Mouse (Mus musculus): ENCODE measurements at regions not wholly inside any gene's neighbourhood (a gene's known extent, or its start where the extent isn't known, plus 50 kb on each side); places are given as distances from the start of the nearest gene placed in this dataset.
A peak's percentile ranks its signal among the peaks of the same experiment; 100 is the strongest.

- no peak for DNase-seq (ENCODE audit: low spot score)
These were observed 211.8 kb upstream of the Eef2kmt start for GRCm38 (mm10) chr16:5467587-5467986.

- DNase-seq (ENCODE audit: low spot score) = no peak
These were observed 211.0 kb upstream of the Eef2kmt start for GRCm38 (mm10) chr16:5466760-5467159.

- no peak for DNase-seq (ENCODE audit: low spot score)
These were observed 199.7 kb upstream of the Eef2kmt start for GRCm38 (mm10) chr16:5455352-5455965.

GRCm38 (mm10) chr16:5454243-5454642, 198.5 kb upstream of the Eef2kmt start:
- no peak for DNase-seq (ENCODE audit: low spot score)

- DNase-seq (ENCODE audit: low spot score) = no peak
These were observed 197.2 kb upstream of the Eef2kmt start for GRCm38 (mm10) chr16:5452971-5453370.

GRCm38 (mm10) chr16:5445776-5446175, 190.0 kb upstream of the Eef2kmt start:
- no peak for DNase-seq (ENCODE audit: low spot score)

GRCm38 (mm10) chr16:5444785-5445184, 189.0 kb upstream of the Eef2kmt start:
- no peak for DNase-seq (ENCODE audit: low spot score)

GRCm38 (mm10) chr16:5439717-5440116, 183.9 kb upstream of the Eef2kmt start:
- DNase-seq (ENCODE audit: low spot score) = no peak

- DNase-seq (ENCODE audit: low spot score) = no peak
These were observed 182.6 kb upstream of the Eef2kmt start for GRCm38 (mm10) chr16:5438405-5438804.

GRCm38 (mm10) chr16:5431689-5432088, 175.9 kb upstream of the Eef2kmt start:
- no peak for DNase-seq (ENCODE audit: low spot score)

- DNase-seq (ENCODE audit: low spot score) = no peak
These were observed 175.3 kb upstream of the Eef2kmt start for GRCm38 (mm10) chr16:5431111-5431510.

- no peak for DNase-seq (ENCODE audit: low spot score)
These were observed 173.7 kb upstream of the Eef2kmt start for GRCm38 (mm10) chr16:5429466-5429865.

GRCm38 (mm10) chr16:5425908-5426307, 170.1 kb upstream of the Eef2kmt start:
- DNase-seq (ENCODE audit: low spot score) = no peak

- no peak for DNase-seq (ENCODE audit: low spot score)
These were observed 166.3 kb upstream of the Eef2kmt start for GRCm38 (mm10) chr16:5422041-5422440.

- no peak for DNase-seq (ENCODE audit: low spot score)
These were observed 165.8 kb upstream of the Eef2kmt start for GRCm38 (mm10) chr16:5421591-5421990.

GRCm38 (mm10) chr16:5419467-5419866, 163.7 kb upstream of the Eef2kmt start:
- no peak for DNase-seq (ENCODE audit: low spot score)

- no peak for DNase-seq (ENCODE audit: low spot score)
These were observed 162.8 kb upstream of the Eef2kmt start for GRCm38 (mm10) chr16:5418462-5419197.

- DNase-seq (ENCODE audit: low spot score) = no peak
These were observed 159.5 kb upstream of the Eef2kmt start for GRCm38 (mm10) chr16:5415310-5415709.

GRCm38 (mm10) chr16:5411819-5412385, 156.1 kb upstream of the Eef2kmt start:
- DNase-seq (ENCODE audit: low spot score) = no peak

GRCm38 (mm10) chr16:5406711-5407110, 150.9 kb upstream of the Eef2kmt start:
- DNase-seq (ENCODE audit: low spot score) = peak; percentile 48

- DNase-seq (ENCODE audit: low spot score) = no peak
These were observed 137.6 kb upstream of the Eef2kmt start for GRCm38 (mm10) chr16:5393336-5393735.

GRCm38 (mm10) chr16:5382930-5383329, 127.1 kb upstream of the Eef2kmt start:
- DNase-seq (ENCODE audit: low spot score) = no peak

GRCm38 (mm10) chr16:5382228-5382884, 126.6 kb upstream of the Eef2kmt start:
- DNase-seq (ENCODE audit: low spot score) = no peak
